Mouse (Mus musculus): ENCODE data around the gene Twsg1. TPM values are rescaled to one million over a fixed set of nuclear protein-coding genes. Genes with fewer than 3 reads are reported as not detected.
"Not testable (repeated sequence)": the region's sequence is repeated elsewhere in the genome, so short reads cannot be mapped to it uniquely, and the experiment has no call there.

Gene Twsg1
- 5.1 and 8.8 TPM in 2 replicates for polyA plus RNA-seq (2011; ENCODE audit: insufficient read depth, insufficient read length, low replicate concordance, missing spikeins)

DNA sequence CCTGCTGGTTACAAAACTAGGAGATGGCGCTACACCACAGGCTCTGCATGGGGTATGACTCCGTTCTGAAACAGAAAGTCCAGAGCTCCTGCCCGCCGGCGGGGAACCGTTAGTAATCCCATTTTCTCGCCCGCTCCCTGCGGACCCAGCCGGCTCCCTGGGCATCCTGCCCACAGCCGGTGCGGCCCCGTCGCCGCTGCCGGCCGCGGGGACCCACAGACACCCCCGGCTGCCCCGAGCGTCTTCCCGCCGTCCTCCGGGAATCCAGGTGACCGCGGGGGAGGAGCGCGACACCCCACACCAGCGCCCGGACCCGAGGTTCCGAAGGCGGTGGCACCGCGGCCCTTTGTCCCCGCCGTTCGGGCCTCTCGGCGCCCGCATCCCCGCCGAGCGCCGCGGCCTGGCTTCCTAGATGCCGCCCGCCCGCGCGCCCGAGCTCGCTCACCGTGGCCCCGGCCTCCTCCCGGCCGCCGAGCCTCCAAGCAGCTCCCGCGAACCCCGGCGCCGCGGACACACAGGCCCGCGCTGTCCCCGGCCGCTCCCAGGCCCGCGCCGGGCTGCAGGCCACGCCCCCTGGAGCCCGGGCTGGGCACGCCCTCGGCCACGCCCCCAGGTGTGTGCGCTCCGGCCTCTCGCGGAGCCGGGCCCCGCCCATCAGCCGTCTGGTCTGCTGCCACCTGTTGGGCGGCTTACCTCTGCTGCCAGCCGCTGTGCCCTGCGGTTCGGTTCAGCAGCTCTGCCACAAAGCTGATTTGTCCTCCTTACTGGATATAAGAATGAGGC, at the start of gene Twsg1:
Gene Twsg1, minus strand, starts transcription at position 605 of the 783 bp plus-strand sequence.
- peak; percentile 80 for TF ChIP-seq CTCF (IDR thresholded peaks at IDR 0.05; ENCODE audit: control insufficient read depth, insufficient read depth, low read length)
- peak; percentile 51; the same call in 1 of the 2 replicates for TF ChIP-seq POLR2A (IDR thresholded peaks at IDR 0.05; ENCODE audit: borderline replicate concordance, control insufficient read depth, low read depth, low read length)
- Histone ChIP-seq H3K4me3 (replicated peaks; ENCODE audit: control insufficient read depth, low read depth, low read length) (peak within 1 kb of the TSS; percentile 58), H3K4me1 (ENCODE audit: control insufficient read depth, insufficient read depth, low read length) (no peaks in the 10 kb centered on the region; the same call in 1 of the 2 replicates), H3K27ac (ENCODE audit: control insufficient read depth, insufficient read depth, low read depth, low read length, poor library complexity) (peak within 1 kb of the TSS; percentile 71; the same call in 1 of the 2 replicates)
- under 1% methylated on average over 87 of the region's 87 CpGs for WGBS

DNA sequence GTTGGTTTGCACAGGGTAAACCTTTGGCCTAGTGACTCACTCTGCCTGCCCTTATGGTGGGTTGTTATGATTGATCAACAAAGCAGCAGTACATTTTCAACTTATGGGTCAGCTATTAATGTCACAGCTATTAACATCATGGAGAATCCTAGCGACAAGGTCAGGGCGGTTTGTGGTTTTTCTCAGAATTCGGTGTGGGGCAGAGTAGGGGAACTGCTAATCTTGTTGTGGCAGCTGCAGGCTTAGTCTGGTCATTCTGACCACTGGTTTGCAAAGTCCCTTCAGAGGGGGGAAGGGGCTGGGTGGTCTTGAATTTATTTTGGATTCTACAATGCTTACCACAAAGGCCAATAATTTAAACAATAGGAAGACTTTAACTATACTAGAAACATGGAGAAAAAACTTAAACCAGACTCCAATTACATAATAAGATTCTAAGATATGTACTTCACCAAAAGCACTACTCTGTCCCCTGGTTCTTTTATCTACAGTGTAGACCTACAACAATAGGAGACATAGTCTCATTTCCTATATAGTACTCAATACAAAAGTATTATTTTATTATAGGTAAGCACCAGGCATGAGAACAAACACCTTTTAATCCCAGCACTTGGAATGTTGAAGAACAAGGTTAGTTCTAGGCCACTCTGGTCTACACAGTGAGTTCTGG, 37.3 kb upstream of the Twsg1 start:
- Histone ChIP-seq H3K4me1 (ENCODE audit: control insufficient read depth, insufficient read depth, low read length) (no peaks in the 10 kb centered on the region), H3K4me3 (replicated peaks; ENCODE audit: control insufficient read depth, low read depth, low read length) (no peak overlapping the region), H3K27ac (ENCODE audit: control insufficient read depth, insufficient read depth, low read depth, low read length, poor library complexity) (no peak overlapping the region)
- 55% methylated on average over 3 of the region's 3 CpGs for WGBS
- TF ChIP-seq POLR2A (IDR thresholded peaks at IDR 0.05; ENCODE audit: borderline replicate concordance, control insufficient read depth, low read depth, low read length) (no peak), CTCF (IDR thresholded peaks at IDR 0.05; ENCODE audit: control insufficient read depth, insufficient read depth, low read length) (no peak)

DNA sequence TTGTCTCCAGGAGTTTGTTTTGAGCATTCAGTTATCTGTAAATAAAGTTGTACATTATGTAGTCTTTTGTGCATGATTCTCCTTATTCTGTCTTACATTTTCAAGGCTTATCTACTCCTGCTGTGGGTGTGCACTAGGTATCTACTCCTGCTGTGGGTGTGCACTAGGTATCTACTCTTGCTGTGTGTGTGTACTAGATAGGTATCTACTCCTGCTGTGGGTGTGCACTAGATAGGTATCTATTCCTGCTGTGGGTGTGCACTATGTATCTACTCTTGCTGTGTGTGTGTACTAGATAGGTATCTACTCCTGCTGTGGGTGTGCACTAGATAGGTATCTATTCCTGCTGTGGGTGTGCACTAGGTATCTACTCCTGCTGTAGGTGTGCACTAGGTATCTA, 25.7 kb upstream of the Twsg1 start:
- H3K4me3 ChIP-seq (replicated peaks; ENCODE audit: control insufficient read depth, low read depth, low read length); H3K27ac ChIP-seq (ENCODE audit: control insufficient read depth, insufficient read depth, low read depth, low read length, poor library complexity): not testable (repeated sequence)

DNA sequence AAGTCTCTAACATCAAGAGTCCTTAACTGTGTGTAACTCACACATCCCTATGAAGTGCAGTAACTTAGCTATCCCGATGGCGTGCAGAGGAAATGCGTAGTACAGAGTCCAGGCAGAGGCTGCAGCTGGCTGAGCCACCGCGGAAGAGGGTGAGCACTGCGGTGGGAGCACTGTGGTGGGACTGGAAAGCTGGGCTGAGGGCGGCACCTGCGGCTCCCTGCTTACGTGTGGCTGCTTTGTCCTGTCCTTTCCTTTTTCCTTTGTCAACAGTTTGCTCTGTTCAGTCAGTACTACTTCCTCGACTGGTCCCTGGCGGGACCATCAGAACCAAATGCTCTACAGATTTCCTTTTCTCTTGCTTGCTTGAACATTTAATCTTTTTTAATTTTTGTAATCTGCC, 16.7 kb upstream of the Twsg1 start:
- 84% methylated on average over 11 of the region's 11 CpGs for WGBS
- Histone ChIP-seq H3K4me3 (replicated peaks; ENCODE audit: control insufficient read depth, low read depth, low read length) (no peak overlapping the region), H3K27ac (ENCODE audit: control insufficient read depth, insufficient read depth, low read depth, low read length, poor library complexity) (no peak overlapping the region), H3K4me1 (ENCODE audit: control insufficient read depth, insufficient read depth, low read length) (no peaks in the 10 kb centered on the region)
- TF ChIP-seq POLR2A (IDR thresholded peaks at IDR 0.05; ENCODE audit: borderline replicate concordance, control insufficient read depth, low read depth, low read length) (no peak), CTCF (IDR thresholded peaks at IDR 0.05; ENCODE audit: control insufficient read depth, insufficient read depth, low read length) (no peak)

More for the DNA sequence above, 25.7 kb upstream of the Twsg1 start:
- H3K4me1 ChIP-seq (ENCODE audit: control insufficient read depth, insufficient read depth, low read length) = not testable (repeated sequence)

DNA sequence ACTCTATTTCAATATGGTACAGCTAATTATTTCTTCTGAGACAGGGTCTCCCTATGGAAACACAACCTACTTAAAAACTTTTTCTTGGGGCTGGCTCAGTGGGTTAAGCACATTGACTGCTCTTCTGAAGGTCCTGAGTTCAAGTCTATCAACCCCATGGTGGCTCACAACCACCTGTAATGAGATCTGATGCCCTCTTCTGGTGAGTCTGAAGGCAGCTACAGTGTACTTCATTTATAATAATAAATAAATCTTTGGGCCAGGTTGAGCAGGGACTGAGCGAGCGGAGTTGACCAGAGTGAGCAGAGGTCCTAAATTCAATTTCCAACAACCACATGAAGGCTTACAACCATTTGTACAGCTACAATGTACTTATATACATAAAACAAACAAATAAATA, 11.2 kb upstream of the Twsg1 start:
- no peak overlapping the region for H3K4me3 ChIP-seq (replicated peaks; ENCODE audit: control insufficient read depth, low read depth, low read length)
- TF ChIP-seq POLR2A (IDR thresholded peaks at IDR 0.05; ENCODE audit: borderline replicate concordance, control insufficient read depth, low read depth, low read length) (no peak), CTCF (IDR thresholded peaks at IDR 0.05; ENCODE audit: control insufficient read depth, insufficient read depth, low read length) (no peak)
- no peak overlapping the region for H3K27ac ChIP-seq (ENCODE audit: control insufficient read depth, insufficient read depth, low read depth, low read length, poor library complexity)
- 89% methylated on average over 2 of the region's 2 CpGs for WGBS
- H3K4me1 ChIP-seq (ENCODE audit: control insufficient read depth, insufficient read depth, low read length) = no peaks in the 10 kb centered on the region; the same call in 1 of the 2 replicates

DNA sequence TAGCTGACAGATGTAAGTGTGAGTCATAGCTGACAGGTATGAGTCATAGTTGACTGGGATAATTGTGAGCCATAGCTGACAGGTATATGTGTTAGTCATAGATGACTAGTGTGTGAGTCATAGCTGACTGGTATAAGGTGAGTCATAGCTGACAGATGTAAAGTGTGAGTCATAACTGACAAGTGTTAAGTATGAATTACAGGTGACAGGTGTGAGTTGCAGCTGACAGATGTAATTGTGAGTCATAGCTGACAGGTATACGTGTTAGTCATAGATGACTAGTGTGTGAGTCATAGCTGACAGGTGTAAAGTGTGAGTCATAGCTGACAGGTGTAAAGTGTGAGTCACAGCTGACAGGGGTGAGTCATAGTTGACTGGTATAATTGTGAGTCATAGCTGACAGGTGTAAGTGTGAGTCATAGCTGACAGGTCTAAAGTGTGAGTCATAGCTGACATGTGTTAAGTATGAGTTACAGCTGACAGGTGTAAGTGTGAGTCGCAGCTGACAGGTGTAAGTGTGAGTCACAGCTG, 10.6 kb upstream of the Twsg1 start:
- TF ChIP-seq POLR2A (IDR thresholded peaks at IDR 0.05; ENCODE audit: borderline replicate concordance, control insufficient read depth, low read depth, low read length) = no peak
- WGBS = 80% methylated on average over 2 of the region's 2 CpGs
- Histone ChIP-seq H3K27ac (ENCODE audit: control insufficient read depth, insufficient read depth, low read depth, low read length, poor library complexity) (no peak overlapping the region), H3K4me1 (ENCODE audit: control insufficient read depth, insufficient read depth, low read length) (no peaks in the 10 kb centered on the region; the same call in 1 of the 2 replicates), H3K4me3 (replicated peaks; ENCODE audit: control insufficient read depth, low read depth, low read length) (no peak overlapping the region)

DNA sequence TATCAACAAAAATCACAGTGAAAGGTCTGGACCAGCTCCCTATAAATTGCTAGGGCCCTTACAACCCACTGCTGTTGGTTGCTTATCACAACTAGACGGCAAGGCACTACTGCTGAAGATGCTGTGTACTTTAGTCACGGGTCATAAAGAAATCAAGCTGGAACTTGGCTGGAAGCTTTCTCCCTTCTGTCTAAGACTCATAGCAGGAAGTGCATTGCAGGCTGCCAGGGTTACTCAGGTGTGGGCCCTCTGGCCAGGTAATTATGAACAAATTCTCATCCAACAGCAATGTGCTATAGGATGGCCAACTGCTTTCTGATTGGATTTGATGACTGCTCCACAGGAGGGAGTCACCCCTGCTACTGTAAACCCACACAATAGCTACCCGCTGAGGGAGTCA, 8.0 kb upstream of the Twsg1 start:
- Histone ChIP-seq H3K27ac (ENCODE audit: control insufficient read depth, insufficient read depth, low read depth, low read length, poor library complexity) (no peak overlapping the region), H3K4me1 (ENCODE audit: control insufficient read depth, insufficient read depth, low read length) (no peaks in the 10 kb centered on the region; the same call in 1 of the 2 replicates), H3K4me3 (replicated peaks; ENCODE audit: control insufficient read depth, low read depth, low read length) (no peak overlapping the region)
- 77% methylated on average over 3 of the region's 3 CpGs for WGBS
- TF ChIP-seq CTCF (IDR thresholded peaks at IDR 0.05; ENCODE audit: control insufficient read depth, insufficient read depth, low read length) (no peak), POLR2A (IDR thresholded peaks at IDR 0.05; ENCODE audit: borderline replicate concordance, control insufficient read depth, low read depth, low read length) (no peak)

DNA sequence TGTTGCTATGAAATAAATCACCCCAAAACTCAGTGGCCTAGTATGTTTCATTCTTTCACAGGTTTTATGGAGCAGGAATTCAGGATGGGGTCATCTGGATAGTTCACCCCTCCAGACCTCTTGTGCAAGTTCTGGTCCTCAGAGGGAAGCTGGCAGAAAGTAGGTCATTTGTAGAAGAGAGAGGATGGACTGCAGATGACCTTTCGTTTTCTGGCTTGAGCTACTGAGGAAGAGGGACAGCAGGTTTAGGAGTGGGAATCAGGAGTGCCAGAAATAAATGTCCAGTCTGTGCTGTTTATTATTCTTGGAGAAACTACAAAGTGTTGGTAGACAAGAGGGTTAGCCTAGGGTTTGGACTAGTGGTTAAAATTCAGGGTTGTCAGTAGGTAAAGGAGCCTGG, 7.3 kb upstream of the Twsg1 start:
- no peak overlapping the region for H3K27ac ChIP-seq (ENCODE audit: control insufficient read depth, insufficient read depth, low read depth, low read length, poor library complexity)
- no peak overlapping the region for H3K4me3 ChIP-seq (replicated peaks; ENCODE audit: control insufficient read depth, low read depth, low read length)
- TF ChIP-seq CTCF (IDR thresholded peaks at IDR 0.05; ENCODE audit: control insufficient read depth, insufficient read depth, low read length) (no peak), POLR2A (IDR thresholded peaks at IDR 0.05; ENCODE audit: borderline replicate concordance, control insufficient read depth, low read depth, low read length) (no peak)
- WGBS = 78% methylated on average over 1 of the region's 1 CpGs
- H3K4me1 ChIP-seq (ENCODE audit: control insufficient read depth, insufficient read depth, low read length) = no peaks in the 10 kb centered on the region; the same call in 1 of the 2 replicates
